Mouse (Mus musculus) heart, embryonic 12.5 days (tissue): ENCODE results near the gene Wnt8b. TPM values are rescaled to one million over a fixed set of nuclear protein-coding genes. Genes with fewer than 3 reads are reported as not detected.
"Not testable (repeated sequence)": the region's sequence is repeated elsewhere in the genome, so short reads cannot be mapped to it uniquely, and the experiment has no call there.

Experiments
- ATAC-seq: fragments of 200-750 bp; cut with Nextera tagmentation; 2 replicates; pipeline ENCODE4 v1.8.0; 2017; ENCODE audit warnings: moderate TSS enrichment, moderate library complexity; ENCODE audit not compliant: insufficient number of reproducible peaks, low FRiP score
- H3K27ac ChIP-seq: fragments of 300-500 bp; sonication (generic); 2 replicates; pipeline ENCODE4 v1.5.1; 2016; ENCODE audit warnings: mild to moderate bottlenecking, moderate library complexity; ENCODE audit not compliant: poor library complexity, severe bottlenecking
- H3K27me3 ChIP-seq: fragments of 300-500 bp; sonication (generic); replicated peaks from 2 replicates; pipeline ENCODE4 v1.6.1; 2016; ENCODE audit warnings: mild to moderate bottlenecking, moderate library complexity
- H3K36me3 ChIP-seq: fragments of 300-500 bp; sonication (generic); 2 replicates; pipeline ENCODE4 v1.6.1; 2016; ENCODE audit warnings: mild to moderate bottlenecking, moderate library complexity
- H3K4me1 ChIP-seq: fragments of 300-500 bp; sonication (generic); replicated peaks from 2 replicates; pipeline ENCODE4 v1.6.1; 2016; ENCODE audit warnings: mild to moderate bottlenecking
- H3K4me2 ChIP-seq: fragments of 300-500 bp; sonication (generic); 2 replicates; pipeline ENCODE4 v1.6.1; 2016; ENCODE audit warnings: mild to moderate bottlenecking, moderate library complexity
- H3K4me3 ChIP-seq: fragments of 300-500 bp; sonication (generic); 2 replicates; pipeline ENCODE4 v1.5.1; 2016; ENCODE audit warnings: mild to moderate bottlenecking
- H3K9ac ChIP-seq: fragments of 300-500 bp; sonication (generic); 2 replicates; pipeline ENCODE4 v1.6.1; 2016; ENCODE audit warnings: mild to moderate bottlenecking, moderate library complexity
- H3K9me3 ChIP-seq: fragments of 300-500 bp; sonication (generic); replicated peaks from 2 replicates; pipeline ENCODE4 v1.6.1; 2016; ENCODE audit warnings: mild to moderate bottlenecking, moderate library complexity
- WGBS: fragments of 180-500 bp; shearing (Covaris S2); methylation state at CpG from one replicate; pipeline ENCODE4 v1.1.7; 2016; 5-methylcytosine and 5-hydroxymethylcytosine counted together
- polyA plus RNA-seq: library from polyadenylated mRNA; unstranded; fragments of >200 nt; fragmentation: Nextera tagmentation; extraction: Ambion mirVana; gene quantifications from 2 replicates; pipeline ENCODE4 v1.2.1, GENCODE M21; 2016

Wnt8b gene
- not detected in 2 replicates for polyA plus RNA-seq

DNA sequence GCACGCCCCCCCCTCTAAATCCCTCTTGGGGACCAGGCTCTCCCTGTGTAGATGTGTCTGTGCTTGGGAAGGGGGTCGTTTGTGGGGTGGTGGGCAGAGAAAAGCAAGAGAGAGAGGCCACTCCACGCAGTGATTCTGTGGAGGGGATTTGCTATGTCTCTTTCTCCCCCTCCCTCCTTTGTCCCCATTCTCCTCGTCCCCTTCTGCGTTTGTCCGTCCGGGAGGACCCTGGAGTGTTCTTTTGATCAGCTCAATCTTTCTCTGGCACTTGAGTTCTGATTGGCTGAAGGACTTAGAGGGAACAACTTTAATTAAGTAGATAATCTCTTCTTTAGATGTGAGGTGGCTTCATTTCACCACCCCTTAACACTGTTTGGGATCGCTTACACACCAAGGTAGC is at the start of gene Wnt8b:
Gene Wnt8b, plus strand, starts transcription at position 345 of the 400 bp plus-strand sequence.
- H3K27ac ChIP-seq, result no peak within 1 kb of the TSS
- H3K27me3 ChIP-seq, result peaks cover 29% of the 10 kb centered on the region
- no peaks in the 10 kb centered on the region for H3K36me3 ChIP-seq
- H3K4me3 ChIP-seq, result no peak within 1 kb of the TSS
- 0 out of 2 replicates have a peak, but pooled peaks cover 5% of the 10 kb centered on the region for H3K4me1 ChIP-seq
- H3K9me3 ChIP-seq, result no peaks in the 10 kb centered on the region
- H3K9ac ChIP-seq, result no peak within 1 kb of the TSS
- no peak for ATAC-seq
- 33% methylated on average over 8 of the region's 8 CpGs for WGBS
- H3K4me2 ChIP-seq, result no peak within 1 kb of the TSS

DNA sequence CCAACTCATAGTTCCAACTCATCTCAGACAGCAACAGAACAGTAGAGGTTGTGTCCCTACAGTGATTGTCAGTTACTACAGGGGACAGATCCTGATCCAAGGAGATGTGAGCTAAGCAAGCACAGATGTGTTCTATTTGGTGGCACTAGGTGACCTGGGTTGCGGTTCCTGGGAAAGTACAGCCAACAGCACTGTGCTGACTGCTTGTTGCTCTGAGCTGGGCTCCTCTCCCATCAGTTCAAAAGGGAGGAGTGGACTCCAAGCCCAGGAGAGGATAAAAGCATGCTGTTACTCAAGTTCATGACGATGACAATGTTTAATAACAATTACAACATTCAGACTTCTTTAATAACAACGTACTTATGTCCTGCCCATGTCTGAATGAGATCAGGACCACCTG is 47.5 kb upstream of the Wnt8b start:
- no peak overlapping the region for H3K9ac ChIP-seq
- peaks cover 7% of the 10 kb centered on the region; the same call in 1 of the 2 replicates for H3K27me3 ChIP-seq
- no peaks in the 10 kb centered on the region for H3K36me3 ChIP-seq
- no peak overlapping the region for H3K27ac ChIP-seq
- H3K4me3 ChIP-seq, result no peak overlapping the region
- no peak overlapping the region for H3K4me2 ChIP-seq
- 81% methylated on average over 3 of the region's 3 CpGs for WGBS
- ATAC-seq, result no peak
- H3K4me1 ChIP-seq, result no peaks in the 10 kb centered on the region
- H3K9me3 ChIP-seq, result no peaks in the 10 kb centered on the region

DNA sequence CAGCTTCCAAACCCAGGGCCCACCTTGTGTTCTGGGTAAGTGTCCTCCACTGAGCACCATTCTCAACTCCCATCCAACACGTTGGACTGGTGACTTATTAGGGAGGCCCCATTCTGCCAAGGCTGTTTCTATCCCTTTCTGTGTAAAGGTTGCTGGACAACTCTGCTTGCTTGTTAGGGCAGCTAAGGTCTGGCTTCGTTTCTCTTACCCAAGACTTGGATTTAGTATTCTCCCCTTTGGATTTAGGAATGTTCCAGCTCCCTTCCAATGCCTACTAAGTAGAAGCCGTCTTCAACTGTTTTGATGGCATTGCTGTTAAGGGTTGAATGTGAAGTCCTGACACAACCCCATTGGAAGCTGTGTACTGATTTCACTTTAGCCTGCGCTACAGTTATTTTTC is 45.3 kb upstream of the Wnt8b start:
- no peaks in the 10 kb centered on the region for H3K9me3 ChIP-seq
- no peak overlapping the region for H3K4me2 ChIP-seq
- no peak for ATAC-seq
- no peaks in the 10 kb centered on the region for H3K36me3 ChIP-seq
- no peak overlapping the region for H3K27ac ChIP-seq
- peaks cover 7% of the 10 kb centered on the region; the same call in 1 of the 2 replicates for H3K27me3 ChIP-seq
- no peak overlapping the region for H3K4me3 ChIP-seq
- H3K9ac ChIP-seq, result no peak overlapping the region
- no peaks in the 10 kb centered on the region for H3K4me1 ChIP-seq
- whole genome bisulfite sequencing, result 80% methylated on average over 4 of the region's 4 CpGs

DNA sequence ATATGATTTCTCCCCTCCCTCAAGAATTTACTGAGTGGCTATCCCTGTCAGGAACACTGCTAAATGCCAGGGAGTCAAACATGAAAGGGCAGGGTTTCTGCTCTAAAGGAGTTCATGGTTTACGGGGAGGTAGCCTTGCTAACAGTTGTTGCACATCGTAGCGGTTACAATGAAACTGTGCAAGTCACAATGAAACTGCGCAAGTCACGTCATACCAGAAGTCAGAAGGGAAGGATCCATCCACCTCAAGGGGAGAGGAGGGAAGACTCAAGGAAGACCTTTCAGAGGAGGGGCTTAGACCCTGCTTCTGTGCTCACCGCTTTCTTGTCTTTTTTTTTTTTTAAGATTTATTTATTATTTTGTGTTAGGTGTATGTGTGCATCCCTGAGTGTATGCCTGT is 38.4 kb upstream of the Wnt8b start:
- Histone ChIP-seq H3K9me3 (no peaks in the 10 kb centered on the region), H3K4me2 (no peak overlapping the region), H3K4me3 (no peak overlapping the region), H3K36me3 (no peaks in the 10 kb centered on the region), H3K27ac (no peak overlapping the region), H3K9ac (no peak overlapping the region), H3K27me3 (no peaks in the 10 kb centered on the region), H3K4me1 (0 out of 2 replicates have a peak, but pooled peaks cover 3% of the 10 kb centered on the region)
- 83% methylated on average over 6 of the region's 6 CpGs for WGBS
- ATAC-seq, result no peak

DNA sequence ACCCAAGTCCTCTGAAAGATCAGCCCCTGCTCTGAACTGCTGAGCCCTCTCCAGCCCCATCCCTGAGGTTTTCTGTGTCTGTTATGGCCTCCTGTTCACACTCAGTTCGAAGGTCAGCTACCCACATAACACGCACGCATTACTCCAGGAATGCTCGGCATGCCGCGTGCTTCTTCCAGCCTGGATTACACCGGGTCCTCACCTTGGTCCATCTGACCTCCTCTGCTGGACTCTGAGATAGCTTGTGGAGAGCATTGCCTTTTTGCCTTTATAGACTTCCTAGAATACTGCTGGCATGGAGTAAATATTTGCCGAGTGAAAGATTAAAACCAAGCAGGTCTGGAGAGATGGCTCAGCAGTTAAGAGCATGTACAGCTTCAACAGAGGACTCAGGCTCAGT is 37.9 kb upstream of the Wnt8b start:
- no peak for ATAC-seq
- H3K9ac ChIP-seq, result no peak overlapping the region
- H3K27me3 ChIP-seq, result no peaks in the 10 kb centered on the region
- H3K36me3 ChIP-seq, result no peaks in the 10 kb centered on the region
- H3K9me3 ChIP-seq, result no peaks in the 10 kb centered on the region
- H3K4me2 ChIP-seq, result no peak overlapping the region
- no peak overlapping the region for H3K4me3 ChIP-seq
- 74% methylated on average over 8 of the region's 8 CpGs for WGBS
- H3K27ac ChIP-seq, result no peak overlapping the region
- H3K4me1 ChIP-seq, result 0 out of 2 replicates have a peak, but pooled peaks cover 3% of the 10 kb centered on the region

DNA sequence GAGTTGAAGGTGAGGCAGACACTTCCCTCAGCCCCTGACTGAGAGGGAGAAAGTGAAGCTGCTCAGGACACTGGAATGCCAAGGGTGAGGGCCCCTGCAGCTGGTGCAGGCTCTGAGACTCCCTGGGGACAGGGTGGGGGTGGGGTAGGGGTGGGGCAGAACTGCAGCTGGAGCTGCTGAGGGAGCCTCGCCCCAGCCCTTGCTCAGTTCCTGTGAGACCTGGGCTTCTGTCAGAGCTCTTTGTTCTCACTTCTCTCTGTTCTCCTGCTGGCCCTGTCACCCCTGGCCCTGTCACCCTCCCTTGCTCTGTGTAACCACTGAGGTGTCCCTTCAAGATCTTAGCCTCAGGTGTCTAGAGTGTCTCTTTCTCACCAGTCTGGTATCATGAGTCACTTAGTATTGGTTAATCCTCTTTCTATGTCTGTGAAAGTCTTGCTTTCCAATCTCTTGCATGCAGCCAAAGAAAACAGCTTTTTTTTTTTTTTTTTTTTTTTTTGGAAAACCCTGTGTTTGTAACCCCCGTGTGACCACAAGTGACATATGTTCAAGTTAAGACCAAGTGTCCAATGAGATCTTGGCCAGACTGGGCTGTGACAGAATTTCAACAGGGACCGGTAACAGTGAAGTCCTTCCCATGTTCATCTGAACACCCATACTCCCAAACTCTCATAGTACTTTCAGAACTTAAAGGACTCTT is 35.8 kb upstream of the Wnt8b start:
- Histone ChIP-seq H3K27ac (no peak overlapping the region), H3K36me3 (no peaks in the 10 kb centered on the region), H3K4me1 (0 out of 2 replicates have a peak, but pooled peaks cover 3% of the 10 kb centered on the region), H3K9ac (no peak overlapping the region), H3K27me3 (no peaks in the 10 kb centered on the region), H3K4me2 (no peak overlapping the region), H3K9me3 (no peaks in the 10 kb centered on the region), H3K4me3 (no peak overlapping the region)
- WGBS, result 64% methylated on average over 2 of the region's 3 CpGs
- no peak for ATAC-seq

DNA sequence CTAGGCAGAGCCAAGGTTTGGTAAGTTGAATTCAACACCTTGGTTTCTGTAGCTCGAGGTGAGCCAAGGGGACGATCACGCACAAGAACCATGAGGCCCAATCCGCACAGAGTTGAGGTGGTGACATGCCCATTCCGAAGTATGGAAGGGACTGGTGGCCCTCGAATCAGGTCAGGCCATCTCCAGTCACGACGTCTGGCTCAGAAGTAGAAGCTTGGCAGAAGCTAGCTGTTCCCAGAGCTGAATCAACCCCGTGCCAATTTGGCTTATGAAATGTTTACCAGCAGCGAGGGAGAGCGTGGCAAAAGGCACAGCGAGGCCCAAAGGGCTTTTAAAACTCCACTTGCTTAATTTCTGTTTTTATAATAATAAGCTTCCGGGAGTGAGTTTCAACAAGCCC is 34.6 kb upstream of the Wnt8b start:
- Histone ChIP-seq H3K4me3 (no peak overlapping the region), H3K4me1 (0 out of 2 replicates have a peak, but pooled peaks cover 3% of the 10 kb centered on the region), H3K27me3 (no peaks in the 10 kb centered on the region), H3K36me3 (no peaks in the 10 kb centered on the region), H3K9ac (no peak overlapping the region), H3K9me3 (no peaks in the 10 kb centered on the region), H3K27ac (no peak overlapping the region), H3K4me2 (no peak overlapping the region)
- no peak for ATAC-seq
- 82% methylated on average over 13 of the region's 13 CpGs for WGBS

DNA sequence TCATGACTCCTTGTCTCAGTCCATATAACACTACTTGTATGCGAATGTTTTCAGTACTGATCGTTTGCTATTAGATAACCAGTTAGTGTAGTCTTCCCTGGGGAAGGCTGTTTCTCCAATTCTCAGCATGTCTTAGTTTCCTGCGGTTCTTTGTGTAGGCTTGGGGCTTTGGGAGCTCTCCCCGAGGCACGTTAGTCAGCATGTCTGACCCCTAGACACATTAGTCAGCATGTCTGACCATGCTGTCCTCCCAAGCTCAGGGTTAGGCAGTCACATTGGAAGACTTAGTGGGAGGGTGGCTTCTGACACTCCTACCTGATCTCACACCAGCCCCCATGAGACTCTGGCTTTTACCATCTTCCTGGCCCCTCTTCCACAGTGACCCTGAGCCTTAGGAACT is 32.8 kb upstream of the Wnt8b start:
- no peak overlapping the region for H3K27ac ChIP-seq
- H3K9ac ChIP-seq, result no peak overlapping the region
- H3K27me3 ChIP-seq, result no peaks in the 10 kb centered on the region
- 0 out of 2 replicates have a peak, but pooled peaks cover 3% of the 10 kb centered on the region for H3K4me1 ChIP-seq
- no peaks in the 10 kb centered on the region for H3K9me3 ChIP-seq
- no peak for ATAC-seq
- H3K4me2 ChIP-seq, result no peak overlapping the region
- WGBS, result 77% methylated on average over 5 of the region's 5 CpGs
- H3K4me3 ChIP-seq, result no peak overlapping the region
- H3K36me3 ChIP-seq, result no peaks in the 10 kb centered on the region

DNA sequence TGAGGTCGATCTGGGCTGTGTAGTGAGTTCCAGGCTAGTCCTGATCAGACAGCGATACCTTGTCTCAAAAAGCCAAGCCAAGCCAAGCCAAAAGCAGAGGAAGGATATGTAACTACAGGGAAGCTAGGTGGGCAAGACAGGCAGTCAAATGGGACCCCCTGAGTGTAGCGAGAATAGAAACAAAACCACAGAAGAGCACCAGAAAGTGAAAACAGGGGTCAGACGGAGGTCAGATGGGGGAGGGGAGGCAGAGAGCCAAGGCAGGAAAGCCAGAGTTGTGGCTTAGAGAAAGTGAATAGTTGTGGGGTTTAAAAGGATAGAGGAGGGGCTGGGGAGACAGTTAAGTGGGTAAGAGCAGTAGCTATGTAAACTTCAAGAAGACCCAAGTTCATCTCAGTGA is 31.8 kb upstream of the Wnt8b start:
- 57% methylated on average over 4 of the region's 4 CpGs for WGBS
- ATAC-seq, result no peak
- H3K4me2 ChIP-seq, result no peak overlapping the region
- no peak overlapping the region for H3K4me3 ChIP-seq
- no peaks in the 10 kb centered on the region for H3K36me3 ChIP-seq
- H3K27ac ChIP-seq, result no peak overlapping the region
- H3K9ac ChIP-seq, result no peak overlapping the region
- H3K27me3 ChIP-seq, result no peaks in the 10 kb centered on the region
- no peaks in the 10 kb centered on the region for H3K9me3 ChIP-seq
- 0 out of 2 replicates have a peak, but pooled peaks cover 3% of the 10 kb centered on the region for H3K4me1 ChIP-seq

DNA sequence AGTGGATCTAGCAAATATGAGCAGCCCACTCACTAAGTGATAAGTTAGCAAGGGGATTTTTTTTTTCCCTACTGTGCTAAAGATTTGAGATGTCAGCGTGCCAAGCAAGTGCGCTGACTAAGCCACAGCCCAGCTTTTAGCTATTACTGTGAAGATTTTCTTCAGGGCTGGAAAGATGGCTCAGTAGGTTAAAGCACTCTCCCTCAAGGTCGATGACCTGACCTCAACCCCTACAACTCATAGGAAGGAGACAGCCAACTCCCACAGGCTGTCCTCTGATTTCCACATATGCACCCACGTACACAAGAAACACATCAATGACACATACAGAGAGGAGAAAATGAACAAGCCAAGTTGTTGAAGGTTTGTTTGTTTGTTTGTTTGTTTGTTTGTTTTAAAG is 31.1 kb upstream of the Wnt8b start:
- WGBS, result 80% methylated on average over 4 of the region's 4 CpGs

DNA sequence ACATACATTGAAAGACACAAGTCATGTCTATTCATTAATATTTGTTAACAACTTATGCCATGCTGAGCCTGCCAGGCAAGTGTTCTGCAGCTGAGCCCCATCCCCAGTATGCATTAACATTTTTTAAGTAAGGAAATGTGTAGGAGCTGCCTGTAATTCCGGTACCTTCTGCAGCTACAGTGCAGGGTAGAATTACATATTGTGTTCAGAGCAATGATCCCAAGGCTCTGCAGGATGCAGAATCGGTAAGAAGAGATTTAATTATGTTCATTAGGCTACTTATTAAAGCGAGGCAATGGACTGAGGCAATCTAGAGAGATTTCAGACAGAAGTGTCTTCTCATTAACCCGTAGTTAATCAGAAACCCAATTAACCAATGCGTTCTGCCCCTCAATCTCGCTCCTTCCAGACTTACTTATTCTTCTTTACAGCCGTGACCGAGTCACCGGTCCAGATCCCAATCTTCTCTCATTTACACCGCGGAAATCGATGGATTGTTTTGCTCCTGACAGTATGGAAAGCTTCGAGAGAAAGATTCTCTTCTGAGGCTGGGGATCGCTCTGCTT is 27.2 kb upstream of the Wnt8b start:
- WGBS, result 75% methylated on average over 14 of the region's 14 CpGs

More for the DNA sequence above, 31.1 kb upstream of the Wnt8b start:
- Histone ChIP-seq H3K36me3 (no peaks in the 10 kb centered on the region), H3K9ac (no peak overlapping the region), H3K9me3 (no peaks in the 10 kb centered on the region), H3K4me3 (no peak overlapping the region), H3K4me2 (no peak overlapping the region), H3K27me3 (no peaks in the 10 kb centered on the region), H3K4me1 (0 out of 2 replicates have a peak, but pooled peaks cover 3% of the 10 kb centered on the region), H3K27ac (no peak overlapping the region)
- no peak for ATAC-seq

More for the DNA sequence above, 27.2 kb upstream of the Wnt8b start:
- not testable (repeated sequence) for ATAC-seq, H3K4me3 ChIP-seq, H3K27ac ChIP-seq, H3K4me2 ChIP-seq, H3K27me3 ChIP-seq, H3K36me3 ChIP-seq, H3K9ac ChIP-seq, H3K4me1 ChIP-seq, H3K9me3 ChIP-seq
